Mouse (Mus musculus): Measurements from ENCODE around the gene Cox19. TPM values are rescaled to one million over a fixed set of nuclear protein-coding genes. Genes with fewer than 3 reads are reported as not detected.

Gene Cox19
- polyA plus RNA-seq, 1 experiment from 2014 or later, result 77.3 TPM

DNA sequence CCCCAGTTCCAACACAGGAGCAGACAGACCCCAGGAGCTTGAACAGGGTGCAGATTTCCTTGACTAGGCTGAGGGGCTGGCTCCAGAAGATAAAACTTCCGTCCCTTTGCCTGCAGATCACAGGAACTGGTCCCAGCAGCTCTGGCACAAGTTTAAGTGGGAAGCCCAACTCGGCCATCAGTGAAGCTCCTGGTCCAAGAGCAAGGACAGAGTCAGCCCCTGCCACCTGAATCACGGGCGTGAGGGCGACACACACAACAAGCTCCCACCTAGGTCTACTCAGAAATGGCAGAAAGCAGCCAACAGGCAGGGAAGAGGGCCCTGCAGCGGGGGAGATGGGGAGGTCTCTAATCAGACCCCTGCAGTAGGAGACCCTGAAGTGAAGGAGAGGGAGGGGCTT lies 19.1 kb upstream of the Cox19 start:
- Histone ChIP-seq H3K27me3 (no peaks in the 10 kb centered on the region), H3K4me2 (peak overlapping the region; percentile 89; the same call in 1 of the 2 replicates), H3K36me3 (no peaks in the 10 kb centered on the region), H3K9ac (0 out of 2 replicates have a peak overlapping the region, but pooled peaks have one; percentile 37), H3K9me3 (replicated peaks) (no peaks in the 10 kb centered on the region), H3K4me1 (replicated peaks) (peaks cover 28% of the 10 kb centered on the region), H3K27ac (no peak overlapping the region), H3K4me3 (no peak overlapping the region; the same call in 1 of the 2 replicates)
- 60% methylated on average over 6 of the region's 6 CpGs for WGBS
- ATAC-seq (replicated peaks; ENCODE audit: insufficient number of reproducible peaks, insufficient read depth, low FRiP score, low read depth), result no peak

DNA sequence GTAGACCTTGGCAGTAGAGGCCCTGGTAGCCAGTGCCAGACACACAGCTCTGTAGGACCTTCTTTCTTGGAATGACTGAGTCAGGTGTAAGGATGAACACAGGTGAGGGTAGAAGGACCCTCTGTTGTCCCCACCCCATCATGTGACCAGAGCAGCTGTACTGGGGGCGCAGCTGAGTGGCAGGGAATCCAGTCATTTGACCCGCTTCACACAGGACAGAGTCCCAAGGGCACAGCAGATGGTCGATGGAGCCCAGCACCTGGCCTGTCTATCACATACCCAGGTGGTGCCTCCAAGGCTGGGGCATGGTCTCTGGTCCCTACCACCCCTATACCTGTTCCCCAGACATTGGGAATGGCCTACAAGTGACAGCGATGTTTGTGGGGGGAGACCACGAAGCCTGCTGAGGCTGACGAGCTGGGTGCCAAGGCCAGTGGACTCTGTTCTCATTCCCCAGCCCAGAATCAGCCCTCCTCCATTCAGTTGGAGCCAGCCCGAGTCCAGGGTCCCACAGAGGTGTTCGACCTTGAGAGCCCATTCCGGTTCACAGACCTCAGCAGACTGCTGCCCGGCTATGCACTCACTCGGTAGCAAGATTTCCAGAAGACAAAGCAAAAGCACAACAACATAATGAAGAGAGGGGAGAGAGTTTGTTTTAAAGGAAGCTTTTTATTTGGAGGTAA lies 17.6 kb upstream of the Cox19 start:
- Histone ChIP-seq H3K36me3 (no peaks in the 10 kb centered on the region), H3K4me3 (no peak overlapping the region), H3K9me3 (replicated peaks) (no peaks in the 10 kb centered on the region), H3K4me1 (replicated peaks) (peaks cover 42% of the 10 kb centered on the region), H3K27me3 (no peaks in the 10 kb centered on the region), H3K27ac (no peak overlapping the region), H3K9ac (no peak overlapping the region), H3K4me2 (no peak overlapping the region)
- no peak for ATAC-seq (replicated peaks; ENCODE audit: insufficient number of reproducible peaks, insufficient read depth, low FRiP score, low read depth)
- WGBS, result 84% methylated on average over 11 of the region's 11 CpGs

DNA sequence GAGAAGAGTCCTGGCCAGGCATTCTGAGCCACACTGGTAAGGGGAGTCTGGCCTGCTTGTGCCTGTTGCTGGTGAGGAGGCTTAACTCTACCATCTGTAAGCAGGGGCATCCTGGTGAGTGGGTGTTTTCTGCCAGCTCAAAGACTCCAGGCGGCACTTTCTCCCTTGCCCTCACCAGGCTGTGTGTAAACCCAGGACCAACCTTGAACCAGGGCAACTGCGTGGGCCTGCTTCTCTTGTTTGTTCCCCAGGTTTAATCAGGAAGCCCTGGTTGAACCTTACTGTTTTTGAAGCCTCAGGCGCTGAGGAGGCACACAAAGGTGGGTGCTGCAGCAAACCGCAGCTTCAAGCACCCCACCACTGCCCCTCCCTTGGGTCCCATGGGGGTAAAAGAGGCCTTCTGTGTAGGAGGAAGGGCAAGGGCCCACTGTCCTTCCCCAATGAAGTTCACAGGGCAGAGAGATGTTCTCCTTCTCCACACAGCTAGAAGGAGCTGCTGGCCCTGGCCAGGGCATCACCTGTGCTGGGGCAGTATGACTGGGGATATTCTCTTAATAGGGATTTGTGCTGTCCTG lies 16.8 kb upstream of the Cox19 start:
- no peak overlapping the region for H3K27ac ChIP-seq
- peaks cover 38% of the 10 kb centered on the region for H3K4me1 ChIP-seq (replicated peaks)
- H3K4me2 ChIP-seq, result no peak overlapping the region
- H3K27me3 ChIP-seq, result no peaks in the 10 kb centered on the region
- H3K4me3 ChIP-seq, result no peak overlapping the region
- no peaks in the 10 kb centered on the region for H3K9me3 ChIP-seq (replicated peaks)
- H3K36me3 ChIP-seq, result no peaks in the 10 kb centered on the region
- ATAC-seq (replicated peaks; ENCODE audit: insufficient number of reproducible peaks, insufficient read depth, low FRiP score, low read depth), result no peak
- 88% methylated on average over 4 of the region's 4 CpGs for WGBS
- no peak overlapping the region for H3K9ac ChIP-seq

DNA sequence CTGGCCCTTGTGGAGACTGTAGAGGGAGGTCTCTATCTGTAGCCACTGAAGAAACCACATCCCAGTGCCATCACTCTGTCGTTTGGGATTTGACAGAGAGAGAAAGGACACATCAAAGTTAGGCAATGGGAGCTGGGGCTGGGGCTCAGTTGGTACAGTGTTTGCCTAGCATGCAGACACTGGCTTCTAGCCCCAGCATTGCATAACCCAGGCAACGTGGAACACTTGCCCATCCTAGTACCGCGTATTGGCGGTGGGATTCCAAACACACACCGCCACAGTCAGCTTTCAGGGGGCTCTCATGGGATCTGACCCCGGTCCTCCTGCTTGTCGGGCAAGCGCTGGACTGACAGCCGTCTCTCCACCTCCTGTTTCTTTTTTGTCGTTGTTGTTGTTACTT lies 15.3 kb upstream of the Cox19 start:
- H3K4me1 ChIP-seq (replicated peaks), result peaks cover 26% of the 10 kb centered on the region
- H3K27ac ChIP-seq, result no peak overlapping the region
- H3K4me2 ChIP-seq, result no peak overlapping the region
- no peak overlapping the region for H3K4me3 ChIP-seq
- H3K27me3 ChIP-seq, result no peaks in the 10 kb centered on the region
- H3K9ac ChIP-seq, result no peak overlapping the region
- no peaks in the 10 kb centered on the region for H3K9me3 ChIP-seq (replicated peaks)
- no peaks in the 10 kb centered on the region for H3K36me3 ChIP-seq
- ATAC-seq (replicated peaks; ENCODE audit: insufficient number of reproducible peaks, insufficient read depth, low FRiP score, low read depth), result no peak
- 74% methylated on average over 11 of the region's 11 CpGs for WGBS

DNA sequence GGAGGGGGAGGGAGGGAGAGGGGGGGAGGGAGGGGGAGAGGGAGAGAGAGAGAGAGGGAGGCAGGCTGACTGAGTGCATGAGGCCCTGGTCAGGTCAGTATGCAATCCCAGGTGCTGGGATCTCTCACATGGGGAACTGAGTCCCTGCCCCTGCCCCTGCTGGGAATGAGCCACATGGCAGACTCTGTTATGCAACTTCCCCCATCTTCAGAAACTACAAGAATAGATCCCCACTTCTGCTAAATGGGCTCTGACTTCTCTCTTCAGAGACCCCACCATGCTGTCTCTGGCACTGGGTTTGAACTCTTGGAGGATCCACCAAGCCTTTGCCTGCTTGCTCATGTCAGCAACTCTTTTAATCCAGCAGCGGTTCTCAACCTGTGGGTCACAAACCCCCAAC lies 14.6 kb upstream of the Cox19 start:
- H3K9me3 ChIP-seq (replicated peaks), result no peaks in the 10 kb centered on the region
- no peak overlapping the region for H3K4me3 ChIP-seq
- peaks cover 20% of the 10 kb centered on the region for H3K4me1 ChIP-seq (replicated peaks)
- H3K4me2 ChIP-seq, result no peak overlapping the region
- no peaks in the 10 kb centered on the region for H3K36me3 ChIP-seq
- 59% methylated on average over 1 of the region's 1 CpGs for WGBS
- ATAC-seq (replicated peaks; ENCODE audit: insufficient number of reproducible peaks, insufficient read depth, low FRiP score, low read depth), result no peak
- no peak overlapping the region for H3K9ac ChIP-seq
- no peaks in the 10 kb centered on the region for H3K27me3 ChIP-seq
- H3K27ac ChIP-seq, result no peak overlapping the region

DNA sequence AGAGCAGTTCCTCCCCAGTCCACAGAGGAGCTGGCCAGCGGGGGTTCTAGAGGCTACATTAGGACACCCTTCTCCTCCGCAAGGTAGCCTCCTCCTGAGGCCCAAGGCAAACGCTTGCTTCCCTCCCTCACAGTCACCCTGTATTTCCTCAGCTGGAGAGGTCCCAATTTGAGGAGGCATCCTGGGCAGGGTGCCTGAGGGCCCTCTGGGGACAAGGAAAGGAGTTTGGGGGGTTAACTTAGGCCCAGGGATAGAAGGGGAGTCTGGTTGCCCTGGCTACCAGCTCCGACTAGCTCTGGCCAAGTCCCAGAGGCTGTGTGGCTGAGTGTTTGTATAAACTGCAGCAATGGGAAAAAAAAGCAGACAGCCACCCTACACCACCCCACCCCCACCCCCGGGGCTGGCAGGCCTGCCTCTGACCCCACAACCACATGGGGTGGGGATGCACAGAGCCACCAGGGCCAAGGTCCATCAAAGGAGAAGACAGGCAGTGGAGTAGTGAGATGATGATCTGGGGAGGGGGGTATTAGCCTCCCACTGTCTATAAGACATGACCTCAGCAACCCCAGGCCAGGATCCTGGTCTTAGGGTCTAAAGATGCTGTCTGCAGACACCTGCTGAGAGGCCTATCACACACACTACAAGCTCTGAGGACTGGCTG lies 13.8 kb upstream of the Cox19 start:
- peaks cover 14% of the 10 kb centered on the region for H3K4me1 ChIP-seq (replicated peaks)
- ATAC-seq (replicated peaks; ENCODE audit: insufficient number of reproducible peaks, insufficient read depth, low FRiP score, low read depth), result no peak
- peak overlapping the region; percentile 45; the same call in 1 of the 2 replicates for H3K27ac ChIP-seq
- no peaks in the 10 kb centered on the region for H3K36me3 ChIP-seq
- 31% methylated on average over 5 of the region's 5 CpGs for WGBS
- no peaks in the 10 kb centered on the region for H3K27me3 ChIP-seq
- no peak overlapping the region for H3K4me3 ChIP-seq
- no peak overlapping the region for H3K9ac ChIP-seq
- no peak overlapping the region for H3K4me2 ChIP-seq
- H3K9me3 ChIP-seq (replicated peaks), result no peaks in the 10 kb centered on the region

DNA sequence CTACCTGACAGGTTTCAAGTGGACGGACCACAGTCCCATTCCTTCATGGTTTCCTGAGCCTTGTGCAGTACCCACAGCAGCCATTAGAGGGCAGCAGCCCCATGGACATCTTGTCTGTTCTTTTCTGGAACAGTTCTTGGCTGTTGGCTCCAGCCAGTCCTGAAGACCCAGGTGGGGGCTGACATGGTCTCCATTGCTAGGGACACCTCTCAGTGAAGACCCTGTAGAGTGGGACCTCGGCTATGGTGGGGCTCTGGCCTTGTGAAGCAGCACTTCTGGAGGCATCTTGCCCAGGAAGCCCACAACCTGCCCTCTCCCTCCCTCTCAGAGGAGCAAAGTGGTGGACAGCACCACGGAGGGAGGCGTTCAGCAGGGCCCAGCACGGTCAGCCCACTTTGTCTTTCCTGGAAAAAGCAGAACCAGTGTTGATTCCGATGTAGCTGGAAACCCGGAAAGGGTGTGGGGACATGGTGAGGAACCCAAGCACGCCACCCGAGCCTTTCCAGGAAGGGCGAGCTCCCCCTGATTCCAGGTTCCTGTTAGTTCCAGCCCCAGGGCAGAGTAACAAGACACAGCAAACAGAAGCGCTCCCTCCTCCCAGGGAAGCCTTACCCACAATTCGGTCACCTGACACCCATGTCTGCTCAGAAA lies 13.2 kb upstream of the Cox19 start:
- no peaks in the 10 kb centered on the region for H3K27me3 ChIP-seq
- H3K9ac ChIP-seq, result no peak overlapping the region
- H3K4me2 ChIP-seq, result 0 out of 2 replicates have a peak overlapping the region, but pooled peaks have one; percentile 18
- ATAC-seq (replicated peaks; ENCODE audit: insufficient number of reproducible peaks, insufficient read depth, low FRiP score, low read depth), result peak; percentile 56
- peak overlapping the region; percentile 45; the same call in 1 of the 2 replicates for H3K27ac ChIP-seq
- no peaks in the 10 kb centered on the region for H3K9me3 ChIP-seq (replicated peaks)
- peaks cover 14% of the 10 kb centered on the region for H3K4me1 ChIP-seq (replicated peaks)
- H3K36me3 ChIP-seq, result no peaks in the 10 kb centered on the region
- no peak overlapping the region for H3K4me3 ChIP-seq
- 34% methylated on average over 12 of the region's 12 CpGs for WGBS

DNA sequence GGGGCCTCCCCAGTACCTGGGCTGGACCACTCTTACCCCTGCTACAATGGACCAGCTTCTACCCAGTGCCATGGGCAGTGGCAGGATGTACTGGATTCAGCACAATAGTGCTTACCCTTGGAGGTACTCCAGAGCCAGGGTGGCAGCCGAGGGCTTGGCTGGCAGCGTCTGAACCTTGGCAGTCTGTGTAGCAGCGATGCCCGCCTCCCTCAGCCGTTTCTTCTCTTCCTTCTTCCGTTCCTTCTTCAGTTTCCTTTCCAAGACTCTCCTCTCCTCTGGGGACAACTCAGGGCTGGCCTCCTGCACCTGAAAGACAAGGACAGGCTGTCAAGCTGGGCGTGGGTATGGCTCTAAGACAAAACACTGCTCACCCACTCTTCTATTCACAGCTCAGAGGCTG lies 12.6 kb upstream of the Cox19 start:
- H3K36me3 ChIP-seq, result no peaks in the 10 kb centered on the region
- WGBS, result 66% methylated on average over 7 of the region's 7 CpGs
- H3K27ac ChIP-seq, result no peak overlapping the region
- no peaks in the 10 kb centered on the region for H3K9me3 ChIP-seq (replicated peaks)
- H3K9ac ChIP-seq, result no peak overlapping the region
- H3K4me3 ChIP-seq, result no peak overlapping the region
- H3K4me1 ChIP-seq (replicated peaks), result peaks cover 14% of the 10 kb centered on the region
- H3K4me2 ChIP-seq, result no peak overlapping the region
- H3K27me3 ChIP-seq, result no peaks in the 10 kb centered on the region
- ATAC-seq (replicated peaks; ENCODE audit: insufficient number of reproducible peaks, insufficient read depth, low FRiP score, low read depth), result 0 out of 2 replicates have a peak, but pooled peaks have one; percentile 1

DNA sequence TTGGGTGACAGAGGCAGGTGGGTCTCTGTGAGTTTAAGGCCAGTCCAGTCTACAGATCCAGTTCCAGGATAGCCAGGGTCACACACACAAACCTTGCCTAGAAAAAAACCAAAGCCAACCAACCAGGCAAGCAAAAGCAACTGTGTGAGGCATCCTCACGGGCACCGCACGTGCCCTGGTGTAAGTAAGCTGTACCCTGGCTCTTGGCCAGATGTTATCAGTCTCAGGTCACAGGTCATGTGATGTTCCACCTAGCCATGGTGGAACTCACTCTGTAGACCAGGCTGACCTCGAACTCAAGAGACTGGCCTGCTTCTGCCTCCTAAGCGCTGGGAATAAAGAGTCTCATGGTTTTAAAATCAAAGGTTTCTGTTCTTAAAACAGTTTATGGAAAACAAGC lies 8.0 kb upstream of the Cox19 start:
- Histone ChIP-seq H3K9ac (no peak overlapping the region), H3K4me3 (no peak overlapping the region), H3K27ac (no peak overlapping the region), H3K9me3 (replicated peaks) (no peaks in the 10 kb centered on the region), H3K27me3 (peaks cover 13% of the 10 kb centered on the region), H3K4me1 (replicated peaks) (peaks cover 13% of the 10 kb centered on the region), H3K4me2 (no peak overlapping the region), H3K36me3 (no peaks in the 10 kb centered on the region)
- ATAC-seq (replicated peaks; ENCODE audit: insufficient number of reproducible peaks, insufficient read depth, low FRiP score, low read depth), result no peak
- 86% methylated on average over 5 of the region's 5 CpGs for WGBS

DNA sequence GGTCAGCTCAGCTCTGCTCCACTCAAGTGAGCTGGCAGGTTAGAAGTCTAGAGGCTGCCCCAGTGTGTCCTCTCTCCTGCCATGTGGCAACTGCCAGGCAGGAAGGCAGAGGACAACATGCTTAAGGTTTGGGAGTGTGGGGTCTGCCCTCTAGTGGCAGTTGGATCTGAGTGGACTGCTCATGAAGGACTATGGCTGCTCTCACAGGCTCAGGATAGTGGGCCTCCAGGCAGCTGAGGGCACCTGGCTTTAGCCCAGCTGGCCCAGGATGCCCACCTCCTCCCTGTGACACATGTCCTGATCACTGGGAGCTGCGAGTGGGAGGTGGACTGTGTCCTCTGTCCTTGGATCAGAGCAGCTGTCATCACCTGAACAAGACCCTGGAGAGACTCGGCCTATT lies 7.4 kb upstream of the Cox19 start:
- no peak for ATAC-seq (replicated peaks; ENCODE audit: insufficient number of reproducible peaks, insufficient read depth, low FRiP score, low read depth)
- H3K36me3 ChIP-seq, result no peaks in the 10 kb centered on the region
- whole genome bisulfite sequencing, result 53% methylated on average over 2 of the region's 2 CpGs
- no peaks in the 10 kb centered on the region for H3K9me3 ChIP-seq (replicated peaks)
- H3K27ac ChIP-seq, result no peak overlapping the region
- no peak overlapping the region for H3K4me2 ChIP-seq
- peaks cover 18% of the 10 kb centered on the region for H3K27me3 ChIP-seq
- no peak overlapping the region for H3K4me3 ChIP-seq
- H3K9ac ChIP-seq, result no peak overlapping the region
- H3K4me1 ChIP-seq (replicated peaks), result peaks cover 11% of the 10 kb centered on the region

DNA sequence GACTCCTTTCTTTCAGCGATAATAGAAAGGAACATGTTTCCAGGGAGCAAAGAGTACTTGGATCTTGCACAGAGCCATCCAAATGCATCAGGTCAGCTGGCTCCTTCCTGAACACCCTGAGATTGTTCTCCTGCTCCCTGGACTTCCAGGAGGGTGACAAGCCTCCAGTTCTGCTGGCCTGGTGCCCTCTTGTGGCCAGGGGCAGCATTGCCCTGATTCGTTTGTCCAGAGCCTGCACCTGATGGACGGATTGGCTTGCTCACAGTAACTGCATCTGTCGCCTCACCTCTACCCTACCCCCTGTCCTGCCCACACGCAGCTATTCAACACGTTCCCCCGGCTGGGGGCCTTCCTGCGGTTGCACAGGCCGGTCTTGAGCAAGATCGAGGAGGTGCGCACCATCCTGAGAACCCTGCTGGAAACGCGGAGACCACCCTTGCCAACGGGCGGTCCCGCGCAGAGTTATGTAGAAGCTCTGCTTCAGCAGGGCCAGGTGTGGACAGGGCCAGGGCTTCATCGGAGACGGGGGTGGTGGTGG lies 4.1 kb upstream of the Cox19 start:
- Histone ChIP-seq H3K36me3 (no peaks in the 10 kb centered on the region), H3K27ac (no peak overlapping the region), H3K4me1 (replicated peaks) (peaks cover 22% of the 10 kb centered on the region), H3K4me2 (no peak overlapping the region), H3K4me3 (no peak overlapping the region), H3K9ac (no peak overlapping the region), H3K9me3 (replicated peaks) (no peaks in the 10 kb centered on the region), H3K27me3 (peaks cover 27% of the 10 kb centered on the region)
- ATAC-seq (replicated peaks; ENCODE audit: insufficient number of reproducible peaks, insufficient read depth, low FRiP score, low read depth), result no peak
- 33% methylated on average over 19 of the region's 19 CpGs for WGBS

All from heart, embryonic 15.5 days (tissue).